Mouse (Mus musculus) 416B (cell line): ENCODE data around the gene Dpyd.

Source experiments
- DNase-seq: peaks from one replicate; pipeline ENCODE4 v3.0.0; 2011; ENCODE audit warnings: low read depth

Dpyd gene

DNA sequence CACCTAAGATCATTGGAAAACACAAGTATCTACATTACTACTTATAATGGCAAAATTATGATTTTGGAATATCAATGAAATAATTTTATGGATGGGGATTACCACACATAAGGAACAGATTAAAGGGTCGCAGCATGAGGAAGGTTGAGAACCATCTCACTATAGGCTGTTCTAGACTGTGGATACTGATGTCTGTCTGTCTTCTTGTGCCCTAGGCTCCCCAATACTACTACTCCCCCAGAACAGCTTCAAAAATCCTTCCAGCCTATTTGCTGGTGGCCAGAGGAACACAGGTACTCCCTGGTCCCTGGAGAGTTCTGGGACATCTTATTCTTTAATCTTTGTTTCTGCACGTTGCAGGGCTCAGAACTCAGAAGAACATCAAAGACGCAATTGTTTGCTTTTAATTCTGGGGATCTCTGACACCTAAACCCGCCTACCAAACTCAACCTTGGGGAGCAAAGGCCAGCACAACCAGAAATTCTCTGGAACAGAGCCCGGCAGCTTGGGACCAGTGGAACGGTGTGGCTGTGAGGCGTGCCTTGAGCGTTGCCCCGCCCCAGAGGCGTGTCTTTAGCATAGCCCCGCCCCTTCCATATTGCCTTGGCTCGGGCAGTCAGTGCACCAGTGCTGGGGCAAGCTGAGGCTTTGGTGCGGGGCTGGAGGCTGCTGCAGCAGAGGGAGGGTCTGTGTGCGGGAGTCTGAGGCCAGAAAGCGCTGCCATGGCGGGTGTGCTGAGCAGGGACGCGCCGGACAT is at the start of gene Dpyd:
Dpyd (plus strand) TSS at position 576 of the 757 bp plus-strand sequence.
- DNase-seq: no peak

DNA sequence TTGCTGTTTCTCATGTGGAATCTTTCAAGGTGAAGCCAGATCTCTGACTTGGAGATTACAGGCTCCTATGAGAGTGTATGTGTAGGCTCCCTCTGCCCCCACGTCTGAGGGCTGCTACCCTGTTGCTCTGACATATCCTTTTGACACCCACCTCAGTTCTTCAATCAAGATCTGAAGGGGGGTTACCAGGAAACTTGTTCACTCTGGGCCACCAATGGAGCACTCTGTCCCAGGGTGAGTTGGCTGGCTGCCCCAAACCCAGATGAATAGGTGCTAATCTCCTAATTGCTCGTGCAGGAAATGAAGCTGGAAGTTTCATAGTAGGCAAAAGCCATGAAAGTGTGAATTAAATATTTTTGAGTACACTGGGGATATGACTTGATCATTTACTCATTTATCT is 24.3 kb upstream of the Dpyd start:
- DNase-seq: no peak

DNA sequence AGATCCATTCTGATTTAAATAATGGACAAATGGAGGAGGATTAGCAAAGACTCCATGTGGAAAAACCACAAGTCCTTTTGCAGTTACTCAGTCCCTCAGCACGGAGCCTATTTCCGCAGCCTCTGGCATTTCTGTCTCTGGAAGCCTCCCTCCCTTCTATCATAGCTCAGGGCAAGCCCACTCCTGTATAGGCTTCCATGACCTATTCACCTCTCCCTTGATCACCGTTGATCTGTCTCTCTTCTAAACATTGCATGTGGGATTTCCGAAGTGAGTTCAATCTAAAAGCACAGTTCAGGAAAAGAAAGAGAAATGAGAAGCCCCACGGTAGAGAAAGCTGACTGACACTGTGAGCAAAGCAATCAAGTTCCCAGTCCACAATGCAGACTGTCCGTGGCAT is 20.2 kb upstream of the Dpyd start:
- no peak for DNase-seq

DNA sequence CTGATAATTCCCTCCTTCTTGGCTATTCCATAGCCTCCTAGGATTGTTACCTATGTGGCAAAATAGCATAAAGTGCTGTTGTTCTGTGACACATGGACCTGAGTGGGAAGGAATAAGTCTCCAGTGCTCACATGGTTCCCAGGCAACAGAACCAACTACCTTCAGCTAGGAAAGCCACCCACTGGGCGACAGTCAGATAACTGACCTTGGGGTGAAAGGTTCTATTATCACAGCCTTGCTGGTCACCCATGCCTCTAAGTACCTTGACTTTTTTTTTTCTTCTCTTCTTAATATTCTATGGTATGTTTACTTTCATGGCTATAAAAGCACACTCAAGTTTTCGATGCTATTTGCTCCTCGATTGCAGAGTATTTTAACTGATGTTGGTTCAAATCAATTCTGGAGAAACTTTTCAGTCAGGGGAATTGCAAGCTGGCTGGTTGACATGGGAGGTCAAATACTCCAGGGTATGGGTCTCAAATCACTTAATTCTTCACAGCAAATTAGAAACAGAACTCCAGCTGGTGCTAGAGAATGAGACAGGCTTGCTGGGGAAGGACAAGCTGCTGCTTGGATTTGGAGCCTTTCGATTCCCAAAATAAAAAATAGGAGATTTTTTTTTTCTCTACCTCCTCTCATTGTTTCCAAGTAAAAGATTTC is 14.2 kb upstream of the Dpyd start:
- no peak for DNase-seq

DNA sequence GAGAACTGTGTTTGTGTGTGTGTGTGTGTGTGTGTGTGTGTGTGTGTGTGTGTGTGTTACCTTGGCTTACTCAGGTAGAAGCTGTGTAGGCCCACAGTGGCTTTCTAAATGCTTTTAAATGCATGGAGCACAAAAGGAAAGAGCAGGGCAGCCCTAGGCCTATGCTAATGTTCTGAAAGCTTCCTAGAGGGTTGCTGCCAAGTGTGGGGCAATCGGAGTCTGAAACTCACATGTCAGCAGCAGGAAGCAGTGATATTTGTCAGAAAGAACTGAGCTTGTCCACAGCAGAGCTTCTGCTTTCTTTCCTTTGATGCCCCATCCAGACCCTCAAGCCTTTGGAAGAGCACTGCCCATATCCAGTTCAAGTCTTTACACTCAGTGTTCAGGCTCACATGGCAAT is 4.3 kb upstream of the Dpyd start:
- DNase-seq: no peak

DNA sequence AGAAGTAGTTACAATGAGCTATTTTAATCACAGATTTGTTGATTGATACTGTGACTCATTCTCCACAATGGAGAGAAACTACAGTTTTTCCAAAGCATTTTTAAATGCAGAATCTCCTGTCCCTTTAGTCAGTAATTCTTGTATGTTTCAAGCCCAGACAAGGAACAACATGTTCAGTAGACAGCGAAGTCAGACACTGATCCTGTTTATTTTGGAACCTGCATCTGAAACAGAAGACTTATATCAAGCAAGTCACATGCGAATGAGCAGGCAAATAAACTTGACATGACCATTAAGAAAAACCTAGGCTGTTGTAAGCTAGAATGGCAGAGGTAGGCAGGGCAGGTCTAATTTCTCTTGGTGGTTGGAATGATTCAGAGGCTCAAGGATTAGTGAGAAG is 2.0 kb upstream of the Dpyd start:
- DNase-seq: no peak

DNA sequence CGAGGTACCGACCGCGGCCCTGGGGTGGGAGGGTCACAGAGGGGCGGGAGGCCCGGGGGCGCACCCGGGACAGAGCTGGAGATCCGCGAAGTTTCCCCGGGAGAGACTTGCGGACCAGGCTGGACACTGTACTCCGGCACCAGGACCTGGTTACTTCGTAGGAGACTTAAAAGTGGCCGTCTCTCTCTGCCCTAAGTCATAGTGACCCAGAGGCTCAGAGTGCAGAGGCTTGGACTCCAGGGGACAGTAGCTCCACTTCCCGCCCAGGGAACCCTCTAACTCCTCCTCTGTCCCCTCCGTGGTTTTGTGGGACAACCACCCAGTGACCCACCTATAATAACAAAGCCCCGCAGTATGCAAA is 362 bp downstream of the Dpyd start:
- DNase-seq: no peak

DNA sequence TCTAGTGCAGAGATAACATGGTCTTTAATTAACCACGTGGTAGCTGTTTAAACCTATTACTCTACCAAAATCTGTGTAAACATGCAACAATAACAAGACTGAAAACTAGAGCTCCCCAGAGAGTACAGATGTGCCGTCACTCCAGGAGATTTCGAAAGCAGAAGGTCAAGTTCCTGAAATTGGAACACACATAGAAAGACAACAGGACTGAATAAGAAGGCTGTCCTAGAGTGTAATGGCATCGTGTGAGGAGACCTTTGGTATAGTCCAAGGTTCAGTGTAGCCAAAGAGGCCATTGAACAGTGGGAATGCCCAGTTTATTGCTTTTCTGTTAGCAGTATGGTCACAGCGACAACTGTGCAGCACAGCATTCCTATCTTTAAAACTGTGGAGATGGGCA is 4.8 kb downstream of the Dpyd start:
- no peak for DNase-seq

DNA sequence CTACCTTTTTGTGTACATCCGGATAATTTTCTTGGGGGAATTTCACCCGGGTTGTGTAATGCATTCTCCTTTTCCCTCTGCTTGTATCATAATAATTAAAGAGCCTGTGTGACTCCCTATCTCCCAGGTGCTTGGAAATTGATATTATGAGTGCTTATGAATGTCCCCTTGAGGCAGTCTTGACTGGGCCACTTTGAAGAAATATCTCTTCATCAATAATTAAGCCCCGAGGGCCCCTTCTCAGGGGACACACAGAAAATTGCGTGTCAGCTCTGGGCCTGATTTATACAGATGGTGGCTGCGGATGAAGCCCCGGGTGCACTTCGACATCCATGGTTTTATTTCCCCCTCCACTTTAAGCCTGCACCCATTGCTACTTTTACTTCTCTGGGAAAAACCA is 8.3 kb downstream of the Dpyd start:
- DNase-seq: no peak

DNA sequence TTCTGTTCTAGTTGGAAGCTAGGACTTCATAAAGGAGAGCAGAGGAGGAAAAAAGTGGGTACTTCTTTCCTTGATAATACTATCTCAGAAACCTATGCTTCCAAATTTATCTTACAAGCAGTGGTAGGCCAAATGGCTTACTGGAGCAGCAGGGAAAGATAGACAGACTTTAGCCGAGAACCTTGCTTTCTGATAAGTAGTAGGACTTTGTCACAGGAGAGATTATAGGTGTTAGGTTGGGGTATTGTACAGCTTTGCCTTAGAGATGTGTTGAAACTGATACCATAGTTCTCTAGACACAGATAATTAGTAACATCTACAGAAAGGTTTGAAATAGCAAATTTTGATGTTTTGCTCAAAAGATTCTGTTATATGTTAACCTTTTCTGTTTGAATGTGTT is 28.6 kb downstream of the Dpyd start:
- DNase-seq: no peak

DNA sequence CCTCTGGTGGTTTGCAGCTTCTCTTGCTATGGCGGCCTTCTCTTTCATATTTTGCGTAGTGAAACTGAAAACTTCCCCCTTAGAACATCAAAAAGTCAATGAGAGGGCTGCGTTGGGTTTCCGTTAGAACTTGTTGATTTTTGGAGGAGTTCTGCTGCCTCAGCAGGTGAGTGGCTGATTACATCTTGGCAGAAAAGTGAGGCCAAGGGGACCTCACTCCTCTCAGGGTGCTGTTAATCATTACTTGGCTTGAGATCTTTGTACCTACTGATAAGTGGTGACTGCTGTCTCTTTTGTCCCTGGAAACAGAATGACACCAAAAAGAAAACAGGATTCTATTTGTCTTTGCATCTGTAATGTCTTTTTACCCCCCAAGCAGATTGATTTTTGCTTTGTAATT is 32.9 kb downstream of the Dpyd start:
- no peak for DNase-seq

DNA sequence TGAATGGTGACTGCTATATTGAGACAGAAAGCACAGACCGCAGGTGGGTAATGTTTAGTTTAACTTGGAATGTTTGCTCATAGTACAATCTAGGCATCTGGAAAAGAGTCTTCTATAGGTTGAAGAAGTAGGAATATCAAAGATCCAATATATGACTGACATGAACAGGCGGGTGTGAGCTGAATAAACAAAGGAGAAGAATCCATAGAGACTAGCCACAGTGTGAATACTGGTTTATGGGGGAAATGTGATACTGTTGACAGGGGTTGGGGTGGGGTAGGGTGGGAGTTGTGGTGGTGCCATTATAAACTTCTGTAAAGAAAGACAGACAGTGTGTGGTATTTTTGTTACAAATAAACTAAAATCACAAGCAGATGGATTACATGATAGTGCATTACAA is 33.8 kb downstream of the Dpyd start:
- no peak for DNase-seq

DNA sequence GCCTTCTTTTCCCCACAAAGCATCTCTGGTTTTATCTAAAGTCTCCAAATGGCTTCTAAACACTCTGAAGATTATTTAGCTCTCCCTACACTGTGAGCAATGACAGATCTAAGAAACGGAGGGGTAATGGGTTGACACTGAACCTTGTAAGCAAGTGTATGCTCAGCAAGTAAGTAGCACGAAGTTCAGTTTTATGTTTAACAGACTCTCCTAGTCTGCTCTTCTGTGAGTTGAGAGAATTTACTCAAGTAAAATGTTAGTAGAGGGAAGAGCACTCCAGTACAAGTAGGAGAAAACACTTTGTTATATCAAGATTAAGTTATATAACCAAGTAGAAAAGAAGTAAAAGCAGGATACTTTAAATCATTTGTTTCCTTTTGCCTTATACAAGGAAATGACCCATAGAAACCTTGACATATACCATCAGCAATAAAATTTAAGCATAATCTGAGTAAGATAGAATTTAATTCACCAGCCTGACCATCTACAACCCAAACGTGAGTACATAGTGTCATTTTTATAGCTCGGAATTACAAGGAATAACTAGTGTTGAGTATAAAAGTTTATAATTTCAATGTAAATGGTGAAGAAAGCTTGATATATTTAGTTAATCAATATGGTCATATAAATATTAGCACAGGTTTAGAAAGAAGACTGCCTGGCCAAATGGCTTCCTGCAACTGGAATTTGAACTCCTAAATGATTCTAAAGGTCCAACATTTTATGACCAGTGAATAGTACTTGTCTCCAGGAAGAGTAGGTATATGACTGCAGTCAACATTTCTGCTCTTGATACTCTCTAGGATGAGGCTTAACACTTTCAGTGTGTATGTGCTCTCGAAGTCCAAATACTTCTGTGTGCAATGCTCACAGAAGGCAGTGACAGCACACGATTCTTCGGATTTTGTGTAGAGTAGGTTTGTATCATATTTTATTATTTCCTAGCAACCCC is 40.0 kb downstream of the Dpyd start:
- no peak for DNase-seq

DNA sequence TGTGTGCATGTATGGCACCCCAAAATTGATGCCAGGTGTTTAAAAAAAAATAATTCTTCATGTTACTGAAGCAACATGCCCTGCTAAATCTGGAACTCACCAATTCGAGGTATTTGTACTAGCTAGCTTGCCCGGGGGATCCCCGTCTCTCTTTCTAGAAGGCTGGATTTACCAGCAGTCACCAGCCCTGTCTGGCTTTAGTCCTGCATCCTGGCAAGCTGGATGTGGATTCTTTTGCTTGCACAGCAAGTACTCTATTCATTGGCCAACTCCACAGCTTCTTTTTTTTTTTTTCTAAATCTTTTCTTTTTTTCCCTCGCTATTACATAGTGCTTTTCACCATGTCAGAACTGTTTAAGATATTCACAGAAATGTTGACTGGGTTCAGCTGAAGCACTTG is 46.8 kb downstream of the Dpyd start:
- DNase-seq: no peak

DNA sequence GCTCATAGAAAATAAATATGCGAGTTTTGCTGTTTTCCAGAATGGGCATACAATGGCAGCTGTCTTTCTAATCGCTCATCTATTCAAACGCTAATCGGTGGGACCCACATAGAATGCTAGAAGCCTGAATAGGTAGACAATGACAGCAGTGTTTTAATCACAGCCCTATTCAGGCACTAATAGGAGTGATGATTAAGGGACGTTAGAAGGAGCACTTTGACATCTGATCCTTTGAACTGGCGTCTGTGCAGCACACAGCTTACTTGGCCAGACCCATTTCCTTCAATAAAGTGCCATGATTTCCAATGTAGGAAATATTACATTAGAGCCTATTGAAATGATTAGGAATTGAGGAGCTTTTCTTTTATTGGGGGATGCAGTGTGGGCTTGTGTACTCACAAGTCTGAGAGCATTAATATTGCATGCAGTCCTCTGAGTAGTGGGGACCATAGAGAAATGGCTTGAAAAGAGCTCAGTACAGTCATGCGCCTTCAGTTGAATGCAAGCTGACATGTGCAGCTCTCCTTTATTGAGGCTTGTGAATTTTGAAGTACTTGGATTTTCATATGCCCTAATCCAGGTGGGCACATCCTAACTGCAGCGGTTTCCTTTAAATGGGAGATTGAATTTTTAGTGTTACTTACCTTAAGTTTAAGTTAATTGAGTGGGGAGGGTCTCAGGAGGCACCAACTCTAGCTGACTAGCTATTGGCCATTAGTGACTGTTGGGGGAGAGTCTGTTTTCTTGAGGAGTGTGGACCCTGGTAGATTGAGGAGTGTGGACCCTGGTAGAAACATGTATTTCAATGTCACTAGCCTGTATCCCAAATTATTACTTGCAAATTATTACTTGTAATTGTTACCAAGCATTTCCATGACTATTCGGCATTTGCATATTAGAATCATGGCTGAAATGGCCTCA is 64.8 kb downstream of the Dpyd start:
- no peak for DNase-seq

DNA sequence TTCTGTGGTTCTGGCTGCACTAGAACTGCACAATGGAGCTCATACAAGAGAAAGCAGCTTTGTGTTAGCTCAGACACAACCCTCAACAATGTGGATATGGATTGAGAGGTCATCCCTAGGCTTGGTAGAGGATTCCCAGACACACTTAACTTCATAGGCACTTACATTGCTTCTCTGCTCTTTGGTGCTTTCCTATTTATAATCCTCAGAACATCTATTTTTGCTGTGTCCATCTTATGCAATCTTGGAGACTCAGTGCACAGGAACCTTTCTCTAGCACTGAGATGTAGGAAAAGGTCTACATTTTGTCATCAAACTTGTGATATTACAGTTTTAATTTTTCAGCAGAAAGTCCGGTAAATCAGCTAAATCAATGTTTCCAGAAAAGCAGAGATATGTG is 67.8 kb downstream of the Dpyd start:
- DNase-seq: no peak

DNA sequence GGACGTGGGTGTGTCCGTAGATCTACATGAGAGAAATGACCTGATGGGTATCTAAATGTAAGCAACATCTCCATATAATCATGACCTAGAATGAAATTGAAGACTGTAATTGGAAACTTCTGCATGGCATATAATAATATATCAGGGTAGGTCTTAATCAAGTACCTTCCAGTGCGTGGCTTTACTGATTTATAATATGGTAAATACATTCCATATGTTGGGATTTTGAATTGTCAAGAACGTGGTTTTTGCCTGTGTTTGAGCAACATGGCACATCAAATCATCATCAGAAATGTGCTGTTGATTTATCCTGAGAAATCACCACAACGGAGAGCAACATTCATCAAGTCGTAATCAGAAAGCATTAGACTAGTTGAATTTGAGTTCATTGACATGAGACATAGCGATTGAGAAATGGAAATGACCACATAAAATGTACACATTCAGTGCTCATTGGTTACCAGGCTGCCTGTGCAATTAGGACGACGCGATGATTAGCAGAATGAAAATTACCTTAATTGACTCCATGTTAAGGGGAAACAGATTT is 84.2 kb downstream of the Dpyd start:
- no peak for DNase-seq

DNA sequence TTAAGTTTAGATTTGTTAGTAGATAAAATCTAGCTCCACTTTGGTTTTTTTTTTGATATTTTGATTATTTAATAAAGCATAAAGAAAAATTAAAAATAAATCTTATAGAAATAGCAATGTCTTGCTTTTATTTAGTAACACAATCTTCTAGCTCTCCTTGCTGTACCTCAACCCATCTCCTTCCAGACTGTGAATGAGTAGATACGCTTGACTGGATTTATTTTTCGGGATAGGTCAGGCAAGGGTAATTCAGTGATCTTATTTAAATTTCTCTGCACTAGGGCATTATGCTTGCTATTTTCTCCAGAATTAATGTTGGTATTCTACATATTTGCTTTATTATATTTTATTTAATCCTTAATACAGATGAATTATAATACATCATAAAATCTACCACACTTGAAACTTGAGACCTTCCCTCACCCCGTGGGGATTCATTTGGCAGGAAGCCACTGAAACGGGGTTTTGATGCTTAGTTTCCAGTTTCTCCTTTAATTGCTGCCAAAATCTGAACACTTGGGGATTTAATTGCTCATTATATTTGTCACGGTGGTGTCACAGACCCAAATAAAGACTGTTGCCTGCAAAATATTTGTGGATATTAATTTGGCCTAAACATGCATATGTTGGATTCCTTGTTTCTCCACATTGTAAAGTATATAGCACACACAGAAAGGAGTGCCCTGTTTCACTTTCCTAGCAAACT is 102.2 kb downstream of the Dpyd start:
- no peak for DNase-seq

DNA sequence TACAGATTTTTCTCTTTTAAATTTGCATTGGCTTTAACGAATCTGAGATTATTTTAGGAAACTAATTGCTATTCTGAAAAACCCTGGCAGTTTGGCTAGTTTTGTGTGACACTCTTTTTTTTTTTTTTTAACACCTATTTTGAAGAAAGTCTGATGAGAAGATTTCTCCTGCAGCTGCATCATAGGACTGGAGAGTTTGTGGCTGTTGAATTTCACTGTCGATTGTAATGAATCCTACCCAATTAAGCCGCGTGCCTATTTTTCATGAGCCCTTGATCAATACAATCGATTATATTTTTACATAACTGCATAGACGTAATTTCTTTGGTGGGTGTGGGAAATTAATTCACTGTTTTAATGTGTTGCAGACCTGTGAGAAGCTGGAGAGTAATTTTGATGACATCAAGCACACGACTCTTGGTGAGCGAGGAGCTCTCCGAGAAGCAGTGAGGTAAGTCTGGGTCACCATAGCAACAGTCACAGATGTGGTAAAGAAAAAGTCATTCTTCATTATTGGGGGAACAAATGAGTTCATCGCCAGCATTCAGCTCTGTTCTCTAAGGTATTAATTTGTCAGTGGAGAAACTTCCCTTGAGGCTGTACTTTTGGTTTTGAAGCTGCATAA is 112.3 kb downstream of the Dpyd start:
- no peak for DNase-seq

DNA sequence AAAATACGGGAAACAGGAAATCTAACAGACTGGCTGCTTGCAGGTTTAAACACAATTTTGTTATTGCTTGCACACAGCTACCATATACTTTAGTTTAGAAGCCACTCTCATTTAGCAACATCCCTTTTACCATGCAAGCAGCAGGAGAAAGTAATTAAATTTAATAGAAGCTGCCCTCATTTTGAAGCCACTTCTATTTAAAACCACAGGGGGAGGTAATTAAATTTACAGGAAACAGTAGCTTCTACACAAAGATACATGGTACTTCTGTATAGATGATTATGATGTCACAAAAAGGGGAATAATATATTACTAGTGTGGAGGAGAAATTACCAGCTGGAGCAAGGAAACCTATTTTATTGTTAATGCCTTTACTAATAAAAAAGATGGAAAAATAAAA is 113.5 kb downstream of the Dpyd start:
- no peak for DNase-seq
